29 mouse cellular contexts compared by ENCODE assay signal in genomic region chr2:145363604-145364003, GRCm38 (mm10).
A peak's percentile ranks its signal among the peaks of the same experiment; 100 is the strongest.
DNase-seq lines count a peak whose midpoint lies in the region; ATAC-seq lines count a peak whose summit lies in the region.
"Had no signal": no experiment of that assay in that cellular context is flagged by ENCODE, and none has a peak within 500 bp of the region (broad histone marks: within the 10 kb centered on the region; RNA-seq: fewer than 3 reads in every experiment).

No protein-coding gene starts in this region.

- WGBS in embryonic facial prominence, embryonic 14.5 days = 50% methylated on average over 2 of the region's 2 CpGs
- 82% methylated on average over 2 of the region's 2 CpGs for WGBS in embryonic facial prominence, embryonic 10.5 days
- 59% methylated on average over 2 of the region's 2 CpGs for WGBS in forebrain, embryonic 15.5 days

- no peaks in the 10 kb centered on the region for H3K36me3 ChIP-seq in embryonic facial prominence, embryonic 14.5 days (ENCODE audit: control insufficient read depth, insufficient read depth, low read length)
- no peaks in the 10 kb centered on the region for H3K36me3 ChIP-seq in embryonic facial prominence, embryonic 10.5 days (replicated peaks)
- no peaks in the 10 kb centered on the region for H3K36me3 ChIP-seq in forebrain, embryonic 15.5 days
- H3K36me3 ChIP-seq: embryonic facial prominence, embryonic 13.5 days; forebrain, embryonic 12.5 days; heart, embryonic 10.5 days; heart, embryonic 15.5 days; hindbrain, embryonic 12.5 days; intestine, embryonic 15.5 days; limb, embryonic 12.5 days; liver, embryonic 15.5 days had no signal

- H3K4me2 ChIP-seq in embryonic facial prominence, embryonic 14.5 days (ENCODE audit: low read depth, low read length) = no peak overlapping the region
- H3K4me2 ChIP-seq in forebrain, embryonic 15.5 days (replicated peaks) = no peak overlapping the region
- H3K4me2 ChIP-seq: embryonic facial prominence, embryonic 13.5 days; forebrain, embryonic 12.5 days; heart, embryonic 15.5 days; hindbrain, embryonic 12.5 days; intestine, embryonic 15.5 days; limb, embryonic 12.5 days; liver, embryonic 15.5 days; lung, embryonic 14.5 days; midbrain, embryonic 11.5 days had no signal

- no peak overlapping the region for H3K9ac ChIP-seq in embryonic facial prominence, embryonic 14.5 days (ENCODE audit: low read depth, low read length)
- no peak overlapping the region for H3K9ac ChIP-seq in forebrain, embryonic 15.5 days (replicated peaks)
- H3K9ac ChIP-seq: embryonic facial prominence, embryonic 13.5 days; forebrain, embryonic 12.5 days; heart, embryonic 15.5 days; hindbrain, embryonic 12.5 days; intestine, embryonic 15.5 days; limb, embryonic 12.5 days; liver, embryonic 15.5 days; lung, embryonic 14.5 days had no signal

- DNase-seq in cerebellum, adult 18-20 months = peak; percentile 41 to 49
- no peak for DNase-seq in cerebellum, adult 11 months
- DNase-seq in embryonic facial prominence, embryonic 14.5 days (ENCODE audit: low spot score) = peak; percentile 14
- no peak for DNase-seq in embryonic facial prominence, embryonic 10.5 days (ENCODE audit: low spot score)
- peak; percentile 9 for DNase-seq in 3T3-L1 (ENCODE audit: low read depth, low spot score)
- peak; percentile 36 to 63 for DNase-seq in cerebellum, postnatal 14 days
- DNase-seq: adrenal gland, adult 2 months; embryo, embryonic 11 days; gastrocnemius, postnatal 14 days; kidney, adult 8-10 months; kidney, postnatal 4 days; lung, embryonic 14.5 days; right cerebral cortex, postnatal 25 days; spleen, adult 18-20 months; thymus, postnatal 25 days had no signal

- H3K9me3 ChIP-seq in embryonic facial prominence, embryonic 14.5 days (ENCODE audit: control insufficient read depth, low read length) = no peaks in the 10 kb centered on the region
- no peaks in the 10 kb centered on the region for H3K9me3 ChIP-seq in embryonic facial prominence, embryonic 10.5 days
- H3K9me3 ChIP-seq in forebrain, embryonic 15.5 days = no peaks in the 10 kb centered on the region
- H3K9me3 ChIP-seq: embryonic facial prominence, embryonic 13.5 days; forebrain, embryonic 12.5 days; heart, embryonic 10.5 days; heart, embryonic 15.5 days; hindbrain, embryonic 12.5 days; intestine, embryonic 15.5 days; limb, embryonic 12.5 days; liver, embryonic 15.5 days had no signal

- no peak for ATAC-seq in embryonic facial prominence, embryonic 14.5 days (ENCODE audit: low read depth)
- no peak for ATAC-seq in forebrain, embryonic 15.5 days (replicated peaks)
- ATAC-seq: hindbrain, postnatal 0 days; intestine, embryonic 15.5 days; midbrain, embryonic 16.5 days had no signal

- no peak overlapping the region for H3K27ac ChIP-seq in embryonic facial prominence, embryonic 14.5 days (replicated peaks; ENCODE audit: low read depth, low read length)
- H3K27ac ChIP-seq in embryonic facial prominence, embryonic 10.5 days (replicated peaks) = no peak overlapping the region
- H3K27ac ChIP-seq in forebrain, embryonic 15.5 days (replicated peaks) = no peak overlapping the region
- H3K27ac ChIP-seq: embryonic facial prominence, embryonic 13.5 days; forebrain, embryonic 12.5 days; heart, embryonic 10.5 days; heart, embryonic 15.5 days; hindbrain, embryonic 12.5 days; hindbrain, postnatal 0 days; intestine, embryonic 15.5 days; kidney, postnatal 0 days; limb, embryonic 12.5 days; liver, embryonic 15.5 days had no signal

- H3K4me3 ChIP-seq in embryonic facial prominence, embryonic 14.5 days (ENCODE audit: low read depth, low read length) = no peak overlapping the region
- H3K4me3 ChIP-seq in embryonic facial prominence, embryonic 10.5 days = no peak overlapping the region
- H3K4me3 ChIP-seq in forebrain, embryonic 15.5 days = no peak overlapping the region
- H3K4me3 ChIP-seq: embryonic facial prominence, embryonic 13.5 days; erythroblast, embryonic 14.5 days; forebrain, embryonic 12.5 days; heart, embryonic 10.5 days; heart, embryonic 15.5 days; hindbrain, embryonic 12.5 days; intestine, embryonic 15.5 days; limb, embryonic 12.5 days; liver, embryonic 15.5 days had no signal

- no peaks in the 10 kb centered on the region for H3K4me1 ChIP-seq in embryonic facial prominence, embryonic 14.5 days (ENCODE audit: control insufficient read depth, insufficient read depth, low read length)
- H3K4me1 ChIP-seq in embryonic facial prominence, embryonic 10.5 days = no peaks in the 10 kb centered on the region
- no peaks in the 10 kb centered on the region for H3K4me1 ChIP-seq in forebrain, embryonic 15.5 days
- H3K4me1 ChIP-seq: embryonic facial prominence, embryonic 13.5 days; forebrain, embryonic 12.5 days; heart, embryonic 10.5 days; heart, embryonic 15.5 days; hindbrain, embryonic 12.5 days; intestine, embryonic 15.5 days; limb, embryonic 12.5 days; liver, embryonic 15.5 days had no signal

- no peaks in the 10 kb centered on the region for H3K27me3 ChIP-seq in embryonic facial prominence, embryonic 14.5 days (replicated peaks; ENCODE audit: control insufficient read depth, insufficient read depth, low read length)
- H3K27me3 ChIP-seq in embryonic facial prominence, embryonic 10.5 days (replicated peaks; ENCODE audit: low read depth, poor library complexity, severe bottlenecking) = no peaks in the 10 kb centered on the region
- no peaks in the 10 kb centered on the region for H3K27me3 ChIP-seq in forebrain, embryonic 15.5 days
- H3K27me3 ChIP-seq: embryonic facial prominence, embryonic 13.5 days; forebrain, embryonic 12.5 days; heart, embryonic 15.5 days; hindbrain, embryonic 12.5 days; intestine, embryonic 15.5 days; limb, embryonic 12.5 days; liver, embryonic 15.5 days had no signal

Comparison
In these comparisons a context has a peak if more than half of its experiments do, and no peak if none do; other contexts are left out.
1. DNase-seq: peak in cerebellum, adult 18-20 months (2 of 2), embryonic facial prominence, embryonic 14.5 days (single experiment), 3T3-L1 (single experiment) and cerebellum, postnatal 14 days (2 of 2); none in cerebellum, adult 11 months (single experiment) and embryonic facial prominence, embryonic 10.5 days (single experiment).